Mouse (Mus musculus) T-helper 17 cell (primary cell): ENCODE results near the gene Sipa1l1.

ENCODE experiments used
- in situ Hi-C, 2 experiments: fragments of 300-600 bp; cut with MboI, MseI; formaldehyde crosslinking; loops; 1 replicate in 1 of 2; 2 replicates in 1 of 2; pipeline ENCODE4 v1.15.1; 2025; ENCODE audit warnings: high pct_unique_total_duplicates in 2 of 2

The Sipa1l1 gene

DNA sequence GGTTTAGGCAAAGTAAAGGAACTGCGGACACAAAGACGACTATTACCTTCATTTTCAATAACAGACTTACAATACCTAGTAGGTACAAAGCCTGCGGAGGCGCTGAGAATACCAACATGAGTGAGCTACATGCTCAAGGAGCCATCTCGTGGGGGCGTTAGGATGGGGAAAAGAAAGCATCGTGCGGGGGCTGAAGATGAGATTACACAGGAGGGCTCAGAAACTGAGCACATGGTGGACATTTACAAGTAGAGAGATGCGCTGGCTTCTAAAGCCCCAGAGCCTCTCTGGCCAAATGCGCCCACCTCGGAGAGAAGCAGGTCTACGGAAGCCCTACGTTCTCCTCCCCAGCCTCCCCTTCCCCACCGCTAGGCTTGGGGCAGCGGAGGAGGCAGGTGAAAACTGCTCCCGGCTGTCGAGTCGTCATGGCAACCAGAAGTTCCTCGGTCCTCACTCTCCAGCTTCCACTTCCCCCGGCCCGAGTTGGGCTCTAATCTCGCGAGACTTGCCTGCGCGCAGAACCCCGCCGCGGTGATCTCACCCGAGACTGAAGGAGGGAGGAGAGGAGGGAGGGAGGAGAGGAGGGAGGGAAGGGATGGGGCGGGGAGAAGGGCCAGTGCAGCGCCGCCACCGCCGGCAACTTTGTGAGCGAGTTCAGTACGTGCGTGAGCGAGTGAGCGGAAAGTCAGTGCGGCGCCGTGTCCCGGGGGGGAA lies at the start of gene Sipa1l1:
Sipa1l1 (plus strand) TSS at position 501 of the 714 bp plus-strand sequence.
- in situ Hi-C loops = loop anchor here in 1 of 2 experiments (10.0 kb wide), 1 partner anchor 1316 kb away; the partner anchor contains the start of gene Dpf3

DNA sequence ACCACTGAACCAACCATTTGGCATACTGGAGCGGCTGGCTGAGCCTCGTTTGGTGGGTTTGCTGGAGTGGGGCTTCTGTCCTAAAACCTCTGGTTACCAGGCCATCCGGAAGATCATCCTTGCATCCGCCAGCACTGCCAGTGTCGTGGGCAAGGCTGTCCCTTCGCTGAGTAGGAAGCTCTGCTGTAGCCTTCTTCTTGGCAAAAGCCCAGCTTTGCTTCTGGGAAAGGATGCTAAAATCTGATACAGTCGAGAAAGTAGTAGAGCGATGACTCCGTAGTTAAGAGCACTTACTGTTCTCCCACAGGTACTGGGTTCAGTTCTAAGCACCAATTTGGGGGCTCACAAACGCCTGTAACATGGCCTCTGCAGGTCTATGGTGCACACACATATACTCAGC lies 47.2 kb upstream of the Sipa1l1 start:
- in situ Hi-C loops = no loop called here

DNA sequence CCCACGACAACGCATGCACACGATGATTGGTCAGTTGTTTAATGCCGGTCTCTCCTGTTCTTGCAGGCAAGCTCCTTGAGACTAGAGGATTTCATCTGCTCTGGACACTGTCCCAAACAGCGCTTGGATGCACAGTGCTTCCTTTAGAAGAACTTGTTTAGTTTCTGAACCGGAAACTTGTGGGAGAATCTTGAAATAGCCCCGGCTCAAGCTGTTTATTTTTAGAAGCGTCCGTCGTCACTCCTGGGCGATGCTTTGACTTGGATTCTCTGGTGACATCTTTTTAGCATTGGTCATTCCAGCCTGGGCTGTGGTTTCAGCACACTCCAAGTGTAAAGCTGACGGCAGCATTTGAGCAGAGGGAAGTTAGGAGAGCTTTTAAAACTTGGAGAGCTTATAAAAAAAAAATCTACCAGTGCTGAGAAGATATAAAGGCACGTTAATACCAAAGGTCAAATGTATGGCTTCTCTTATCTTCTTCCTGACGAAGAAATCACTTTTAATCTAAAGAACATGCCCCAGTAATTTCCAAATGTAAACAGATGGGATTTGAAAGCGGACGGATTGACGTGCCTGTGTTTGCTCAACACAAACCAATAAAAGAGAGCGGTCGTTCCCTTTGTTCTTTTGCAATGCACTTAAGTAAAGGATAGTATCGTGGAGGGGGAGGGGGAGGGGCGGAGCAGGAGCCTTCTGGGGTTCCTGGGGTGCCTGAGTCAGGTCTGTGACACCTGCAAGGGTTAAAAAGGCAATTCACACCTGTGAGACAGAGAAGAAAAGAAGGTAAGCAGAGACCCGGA lies 46.5 kb upstream of the Sipa1l1 start:
- in situ Hi-C loops = no loop called here

DNA sequence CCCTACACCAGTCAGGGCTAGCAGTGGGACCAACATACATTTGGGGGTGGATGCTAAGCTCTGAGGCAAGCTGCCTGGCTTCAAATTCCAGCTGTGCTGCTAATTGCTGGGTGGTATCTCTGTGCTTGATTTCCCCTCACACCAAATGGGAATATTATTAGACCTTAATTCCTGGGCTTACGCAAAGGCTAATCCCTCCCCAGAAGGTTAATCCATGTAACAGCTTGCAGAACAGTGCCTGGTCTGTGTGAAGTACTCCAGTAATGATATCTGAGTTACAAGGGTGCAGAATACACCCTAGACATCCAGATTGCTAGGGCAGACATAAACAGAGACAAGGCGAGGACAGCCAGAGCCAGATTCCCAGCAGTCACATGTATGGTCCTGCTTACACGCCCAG lies 42.3 kb upstream of the Sipa1l1 start:
- in situ Hi-C loops = no loop called here

DNA sequence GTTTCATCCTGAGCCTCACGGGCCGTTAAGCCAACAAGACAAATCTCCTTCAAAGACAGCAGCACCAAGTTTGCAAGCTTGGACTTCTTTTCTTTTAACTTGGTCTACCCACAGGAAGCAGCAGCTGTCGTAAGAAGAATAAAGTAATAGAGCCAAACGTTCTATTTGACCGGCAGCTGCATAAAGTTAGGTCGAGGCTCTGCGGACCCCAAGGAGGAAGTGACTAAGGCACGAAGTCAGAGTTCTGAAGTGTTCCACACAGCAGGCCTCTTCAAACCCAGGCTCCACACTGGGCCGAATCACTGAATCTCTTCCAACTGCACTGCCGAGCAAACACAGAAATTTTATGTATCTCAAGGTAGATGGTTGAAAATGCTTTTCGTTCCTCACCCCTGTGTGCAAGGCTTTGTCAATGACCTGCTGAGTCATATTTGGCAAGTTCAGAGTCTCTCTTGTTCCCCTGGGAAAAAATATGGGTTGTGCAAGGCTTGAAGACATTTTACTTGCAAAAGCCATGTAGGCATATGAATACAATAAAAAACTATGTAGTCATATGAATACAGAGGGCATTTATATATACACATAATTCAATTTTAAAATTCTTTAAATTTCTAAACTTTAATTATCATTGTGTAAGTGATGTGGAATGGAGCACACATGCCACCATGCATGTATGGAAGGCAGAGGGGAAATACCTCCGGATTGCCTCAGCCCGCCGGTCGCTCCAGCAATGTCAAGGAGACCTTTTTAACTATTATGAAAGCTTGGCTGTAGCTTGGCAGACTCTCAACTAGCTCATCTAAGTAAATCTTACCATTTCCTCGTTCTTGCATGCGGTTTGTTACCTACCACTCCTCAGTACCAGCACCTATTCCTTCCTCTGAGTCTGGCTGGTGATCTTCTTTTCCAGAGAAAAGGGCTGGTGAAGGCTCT lies 29.6 kb upstream of the Sipa1l1 start:
- in situ Hi-C loops = loop anchor here in 1 of 2 experiments (10.0 kb wide), 1 partner anchor 1175 kb away; no protein-coding TSS in a partner anchor

DNA sequence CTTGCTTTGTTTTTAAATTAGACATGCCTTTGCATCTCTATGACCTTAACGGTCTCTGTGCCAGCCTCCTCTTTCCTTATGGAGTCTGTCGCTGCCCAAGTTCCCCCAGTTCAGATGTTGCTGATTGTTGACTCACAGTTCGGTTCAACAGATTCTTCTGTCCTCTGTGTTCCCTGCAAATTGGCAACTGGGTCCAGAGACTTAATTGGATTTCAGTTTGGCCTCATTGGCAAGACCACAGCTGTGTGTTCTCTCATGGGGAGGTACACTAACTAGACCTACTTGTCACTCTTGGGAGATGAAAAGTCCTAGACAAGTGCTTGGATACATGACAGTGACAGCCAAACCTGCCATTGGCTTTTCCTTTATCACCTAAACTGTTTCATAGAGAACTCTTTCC lies 25.7 kb upstream of the Sipa1l1 start:
- in situ Hi-C loops = no loop called here

DNA sequence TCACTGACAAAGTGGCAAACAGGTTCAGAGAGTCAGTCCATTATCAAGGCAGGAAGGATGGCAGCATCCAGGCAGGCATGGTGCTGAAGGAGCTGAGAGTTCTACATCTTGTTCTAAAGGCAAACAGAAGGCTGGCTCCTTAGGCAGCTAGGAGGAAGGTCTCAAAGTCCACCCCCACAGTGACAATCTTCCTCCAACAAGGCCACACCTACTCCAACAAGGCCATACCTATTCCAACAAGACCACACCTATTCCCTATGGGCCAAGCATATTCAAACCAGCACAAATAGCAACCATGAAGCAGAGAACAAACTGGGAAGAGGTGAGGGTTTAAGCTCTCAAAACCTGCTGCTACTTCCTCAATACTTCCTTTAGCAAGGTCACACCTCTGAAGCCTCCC lies 23.9 kb upstream of the Sipa1l1 start:
- in situ Hi-C loops = no loop called here

- in situ Hi-C loops = no loop called here
Observed at GRCm38 (mm10) chr12:82147021-82147693, 22.0 kb upstream of the Sipa1l1 start.

DNA sequence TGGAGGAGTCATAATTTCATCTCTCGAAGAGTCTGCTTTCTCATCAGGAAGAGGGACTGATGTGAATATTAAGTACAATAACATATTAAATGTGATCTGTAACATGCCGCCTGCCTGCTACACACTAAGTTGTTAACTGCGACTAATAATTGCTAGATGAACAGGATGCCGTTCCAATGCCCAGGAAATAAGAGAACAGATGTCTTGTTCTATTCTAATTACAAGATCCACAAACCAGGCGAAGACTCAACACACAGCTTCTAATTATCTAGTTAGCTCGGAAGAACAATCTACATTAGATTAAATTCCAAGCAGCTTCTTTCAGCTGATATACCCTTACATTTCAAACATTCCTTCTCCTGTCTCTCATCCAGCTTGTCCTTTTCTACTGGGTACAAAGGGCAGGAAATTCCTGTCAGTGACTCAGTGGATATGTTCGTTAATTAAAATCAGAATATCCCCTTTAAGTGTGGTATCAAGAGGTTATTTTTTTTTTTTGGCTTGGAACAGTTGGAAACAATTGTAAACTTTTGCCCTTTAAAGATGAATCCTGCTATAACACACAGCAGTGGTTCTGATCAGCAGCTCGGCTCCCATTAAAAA lies 20.7 kb upstream of the Sipa1l1 start:
- in situ Hi-C loops = no loop called here

- in situ Hi-C loops = no loop called here
Observed at GRCm38 (mm10) chr12:82151019-82151418, 18.1 kb upstream of the Sipa1l1 start.

DNA sequence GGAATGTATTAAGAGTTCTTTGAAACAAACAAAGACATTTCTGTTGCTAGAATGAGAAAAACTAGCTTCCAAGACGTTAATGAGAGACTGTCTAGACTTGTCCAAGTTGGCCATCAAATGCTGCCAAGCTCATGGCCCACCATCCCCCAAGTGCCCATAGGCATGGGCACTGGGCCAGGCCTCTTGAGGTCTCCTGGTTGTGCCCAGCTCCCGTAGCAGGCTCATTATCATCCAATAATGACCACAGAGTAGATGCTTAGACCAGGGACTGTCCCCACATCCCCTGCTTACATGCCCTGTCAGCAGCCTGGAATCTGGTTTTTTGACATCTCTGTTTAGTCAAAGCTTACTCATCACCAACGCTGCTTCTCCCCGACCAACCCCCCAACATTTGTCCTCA lies 14.6 kb upstream of the Sipa1l1 start:
- in situ Hi-C loops = no loop called here

- in situ Hi-C loops = no loop called here
Observed at GRCm38 (mm10) chr12:82158516-82158915, 10.6 kb upstream of the Sipa1l1 start.

GRCm38 (mm10) chr12:82159372-82159771 lies 9.7 kb upstream of the Sipa1l1 start:
- in situ Hi-C loops = no loop called here

DNA sequence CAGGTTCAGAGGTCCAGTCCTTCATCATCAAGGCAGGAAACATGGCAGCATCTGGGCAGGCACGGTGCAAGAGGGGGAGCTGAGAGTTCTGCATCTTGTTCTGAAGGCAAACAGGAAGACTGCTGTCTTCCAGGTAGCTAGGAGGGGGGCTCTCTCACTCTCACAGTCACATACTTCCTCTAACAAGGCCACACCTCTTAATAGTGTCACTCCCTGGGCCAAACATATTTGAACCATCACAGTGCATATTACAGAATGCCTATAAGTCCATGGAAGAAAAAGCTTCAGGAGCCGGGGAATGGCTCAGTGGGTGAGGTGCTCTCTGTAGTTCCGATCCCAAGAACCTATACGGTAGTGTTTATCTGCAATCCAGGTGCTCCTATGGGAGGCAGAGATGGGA lies 3.5 kb upstream of the Sipa1l1 start:
- in situ Hi-C loops = loop anchor here in 1 of 2 experiments (10.0 kb wide), 1 partner anchor 1319 kb away; the partner anchor contains the start of gene Dpf3

DNA sequence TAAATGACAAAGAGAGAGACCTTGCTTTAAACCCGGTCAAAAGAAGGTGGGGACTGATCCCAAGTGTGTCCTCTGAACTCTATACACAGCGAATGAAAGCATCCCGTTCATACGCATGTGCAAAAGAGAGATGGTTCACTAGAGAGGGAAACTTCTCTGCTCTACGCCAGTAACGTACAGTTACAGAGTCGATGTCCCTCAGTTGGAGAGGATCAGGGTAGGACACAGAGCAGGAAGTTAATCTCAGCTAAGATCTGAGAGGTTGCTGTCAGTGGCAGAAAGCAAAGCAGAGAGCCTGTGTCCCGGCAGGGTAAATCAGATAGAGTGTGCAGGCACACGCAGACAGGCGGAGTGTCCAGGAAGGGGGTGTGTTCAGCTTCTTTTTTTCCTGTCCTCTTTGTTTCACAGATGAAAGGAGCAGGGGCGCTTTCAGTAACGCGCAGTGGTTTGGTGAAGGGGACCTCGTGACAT lies 3.0 kb upstream of the Sipa1l1 start:
- in situ Hi-C loops = loop anchor here in 1 of 2 experiments (10.0 kb wide), 1 partner anchor 1319 kb away; the partner anchor contains the start of gene Dpf3

- in situ Hi-C loops = loop anchor here in 1 of 2 experiments (10.0 kb wide), 1 partner anchor 1315 kb away; the partner anchor contains the start of gene Dpf3
Observed at GRCm38 (mm10) chr12:82169571-82170431, 681 bp downstream of the Sipa1l1 start.

- in situ Hi-C loops = no loop called here
Observed at GRCm38 (mm10) chr12:82170461-82171279, 1.6 kb downstream of the Sipa1l1 start.

GRCm38 (mm10) chr12:82171591-82171990 lies 2.5 kb downstream of the Sipa1l1 start:
- in situ Hi-C loops = no loop called here
